Mouse (Mus musculus) hindbrain, embryonic 16.5 days (tissue): Measurements from ENCODE around the gene Gcnt1. TPM values are rescaled to one million over a fixed set of nuclear protein-coding genes. Genes with fewer than 3 reads are reported as not detected.

ENCODE experiments used
- ATAC-seq: fragments of 200-750 bp; cut with Nextera tagmentation; 2 replicates; pipeline ENCODE4 v1.8.0; 2017; ENCODE audit warnings: moderate TSS enrichment, moderate library complexity
- H3K27ac ChIP-seq: fragments of 300-500 bp; sonication (generic); 2 replicates; pipeline ENCODE4 v1.5.1; 2014; ENCODE audit warnings: low read depth, mild to moderate bottlenecking, control low read depth, low read length, moderate library complexity
- H3K27me3 ChIP-seq: fragments of 300-500 bp; sonication (generic); replicated peaks from 2 replicates; pipeline ENCODE4 v1.6.1; 2014; ENCODE audit warnings: low read length; ENCODE audit not compliant: control insufficient read depth, insufficient read depth
- H3K36me3 ChIP-seq: fragments of 300-500 bp; sonication (generic); 2 replicates; pipeline ENCODE4 v1.6.1; 2014; ENCODE audit warnings: mild to moderate bottlenecking, low read length, moderate library complexity, mixed read lengths; ENCODE audit not compliant: control insufficient read depth, insufficient read depth
- H3K4me1 ChIP-seq: fragments of 300-500 bp; sonication (generic); 2 replicates; pipeline ENCODE4 v1.6.1; 2014; ENCODE audit warnings: low read depth, low read length; ENCODE audit not compliant: control insufficient read depth, insufficient read depth
- H3K4me2 ChIP-seq: fragments of 300-500 bp; sonication (generic); 2 replicates; pipeline ENCODE4 v1.6.1; 2014; ENCODE audit warnings: mild to moderate bottlenecking, low read length, control low read depth, moderate library complexity
- H3K4me3 ChIP-seq: fragments of 300-500 bp; sonication (generic); 2 replicates; pipeline ENCODE4 v1.5.1; 2014; ENCODE audit warnings: mild to moderate bottlenecking, low read length, control low read depth, moderate library complexity
- H3K9ac ChIP-seq: fragments of 300-500 bp; sonication (generic); 2 replicates; pipeline ENCODE4 v1.6.1; 2014; ENCODE audit warnings: low read depth, mild to moderate bottlenecking, control low read depth, low read length, moderate library complexity
- H3K9me3 ChIP-seq: fragments of 300-500 bp; sonication (generic); 2 replicates; pipeline ENCODE4 v1.6.1; 2014; ENCODE audit warnings: mild to moderate bottlenecking, low read length, moderate library complexity; ENCODE audit not compliant: control insufficient read depth
- WGBS: fragments of 180-500 bp; shearing (Covaris S2); extraction: QIAGEN DNeasy Blood & Tissue Kit; methylation state at CpG from one replicate; pipeline ENCODE4 v1.1.7; 2014; 5-methylcytosine and 5-hydroxymethylcytosine counted together
- polyA plus RNA-seq: library from polyadenylated mRNA; unstranded; fragments of >200 nt; fragmentation: Nextera tagmentation; extraction: Ambion mirVana; gene quantifications from 2 replicates; pipeline ENCODE4 v1.2.1, GENCODE M21; 2015

Gcnt1 gene
- 0.71 and 0.96 TPM in 2 replicates for polyA plus RNA-seq

- no peak for ATAC-seq
- H3K4me1 ChIP-seq = no peaks in the 10 kb centered on the region
- 87% methylated on average over 3 of the region's 3 CpGs for WGBS
- no peaks in the 10 kb centered on the region for H3K36me3 ChIP-seq
- H3K9ac ChIP-seq = no peak within 1 kb of the TSS
- no peak within 1 kb of the TSS for H3K4me3 ChIP-seq
- H3K27ac ChIP-seq = no peak within 1 kb of the TSS
- H3K9me3 ChIP-seq = no peaks in the 10 kb centered on the region
- no peak within 1 kb of the TSS for H3K4me2 ChIP-seq
- H3K27me3 ChIP-seq = no peaks in the 10 kb centered on the region
These were observed at the start of gene Gcnt1 for GRCm38 (mm10) chr19:17372701-17373100. TSS of gene Gcnt1 (minus strand) at chr19:17372844.

- no peaks in the 10 kb centered on the region for H3K9me3 ChIP-seq
These were observed 45.2 kb upstream of the Gcnt1 start for GRCm38 (mm10) chr19:17417855-17418254.

GRCm38 (mm10) chr19:17412915-17413459 is 40.3 kb upstream of the Gcnt1 start:
- ATAC-seq = no peak
- H3K27me3 ChIP-seq = no peaks in the 10 kb centered on the region
- no peak overlapping the region for H3K9ac ChIP-seq

More at GRCm38 (mm10) chr19:17417855-17418254, 45.2 kb upstream of the Gcnt1 start:
- ATAC-seq = no peak
- Histone ChIP-seq H3K27ac (no peak overlapping the region), H3K4me3 (no peak overlapping the region), H3K36me3 (no peaks in the 10 kb centered on the region), H3K27me3 (no peaks in the 10 kb centered on the region), H3K4me2 (no peak overlapping the region), H3K4me1 (no peaks in the 10 kb centered on the region), H3K9ac (no peak overlapping the region)
- 62% methylated on average over 1 of the region's 1 CpGs for WGBS

GRCm38 (mm10) chr19:17410465-17411065 is 37.9 kb upstream of the Gcnt1 start:
- 89% methylated on average over 5 of the region's 5 CpGs for WGBS
- H3K27ac ChIP-seq = no peak overlapping the region
- H3K4me2 ChIP-seq = no peak overlapping the region
- no peaks in the 10 kb centered on the region for H3K4me1 ChIP-seq
- H3K9me3 ChIP-seq = peaks cover 3% of the 10 kb centered on the region
- ATAC-seq = no peak
- H3K9ac ChIP-seq = no peak overlapping the region
- no peaks in the 10 kb centered on the region for H3K27me3 ChIP-seq
- H3K4me3 ChIP-seq = no peak overlapping the region
- no peaks in the 10 kb centered on the region for H3K36me3 ChIP-seq

More at GRCm38 (mm10) chr19:17412915-17413459, 40.3 kb upstream of the Gcnt1 start:
- WGBS = 73% methylated on average over 4 of the region's 4 CpGs
- H3K4me3 ChIP-seq = no peak overlapping the region
- no peaks in the 10 kb centered on the region for H3K9me3 ChIP-seq
- no peaks in the 10 kb centered on the region for H3K4me1 ChIP-seq
- H3K4me2 ChIP-seq = no peak overlapping the region
- H3K36me3 ChIP-seq = no peaks in the 10 kb centered on the region
- no peak overlapping the region for H3K27ac ChIP-seq

GRCm38 (mm10) chr19:17409351-17409750 is 36.7 kb upstream of the Gcnt1 start:
- ATAC-seq = no peak
- WGBS = 63% methylated on average over 3 of the region's 3 CpGs
- H3K27me3 ChIP-seq = no peaks in the 10 kb centered on the region
- no peak overlapping the region for H3K4me2 ChIP-seq
- no peaks in the 10 kb centered on the region for H3K4me1 ChIP-seq
- H3K27ac ChIP-seq = no peak overlapping the region
- no peak overlapping the region for H3K4me3 ChIP-seq
- peaks cover 3% of the 10 kb centered on the region for H3K9me3 ChIP-seq
- no peaks in the 10 kb centered on the region for H3K36me3 ChIP-seq
- H3K9ac ChIP-seq = no peak overlapping the region

GRCm38 (mm10) chr19:17408591-17408990 is 35.9 kb upstream of the Gcnt1 start:
- Histone ChIP-seq H3K9ac (no peak overlapping the region), H3K27me3 (no peaks in the 10 kb centered on the region), H3K27ac (no peak overlapping the region), H3K4me2 (no peak overlapping the region), H3K4me3 (no peak overlapping the region), H3K9me3 (peaks cover 3% of the 10 kb centered on the region), H3K36me3 (no peaks in the 10 kb centered on the region), H3K4me1 (no peaks in the 10 kb centered on the region)
- no peak for ATAC-seq

GRCm38 (mm10) chr19:17406823-17407222 is 34.2 kb upstream of the Gcnt1 start:
- Histone ChIP-seq H3K4me3 (no peak overlapping the region), H3K27me3 (no peaks in the 10 kb centered on the region), H3K36me3 (no peaks in the 10 kb centered on the region), H3K27ac (no peak overlapping the region), H3K4me2 (no peak overlapping the region), H3K4me1 (no peaks in the 10 kb centered on the region), H3K9me3 (peaks cover 3% of the 10 kb centered on the region), H3K9ac (no peak overlapping the region)
- ATAC-seq = no peak
- WGBS = 91% methylated on average over 5 of the region's 5 CpGs

GRCm38 (mm10) chr19:17403175-17403574 is 30.5 kb upstream of the Gcnt1 start:
- H3K27ac ChIP-seq = no peak overlapping the region
- no peak overlapping the region for H3K4me3 ChIP-seq
- 79% methylated on average over 4 of the region's 4 CpGs for WGBS
- H3K4me1 ChIP-seq = no peaks in the 10 kb centered on the region
- ATAC-seq = no peak
- H3K4me2 ChIP-seq = no peak overlapping the region
- peaks cover 3% of the 10 kb centered on the region for H3K9me3 ChIP-seq
- H3K27me3 ChIP-seq = no peaks in the 10 kb centered on the region
- H3K9ac ChIP-seq = no peak overlapping the region
- peaks cover 8% of the 10 kb centered on the region for H3K36me3 ChIP-seq

GRCm38 (mm10) chr19:17400571-17400970 is 27.9 kb upstream of the Gcnt1 start:
- Histone ChIP-seq H3K4me3 (no peak overlapping the region), H3K27ac (no peak overlapping the region), H3K36me3 (peaks cover 10% of the 10 kb centered on the region), H3K4me1 (no peaks in the 10 kb centered on the region), H3K9ac (no peak overlapping the region), H3K4me2 (no peak overlapping the region), H3K27me3 (no peaks in the 10 kb centered on the region), H3K9me3 (no peaks in the 10 kb centered on the region)
- no peak for ATAC-seq
- 91% methylated on average over 4 of the region's 4 CpGs for WGBS
